Mouse (Mus musculus) forebrain, embryonic 16.5 days (tissue): ENCODE measurements around the gene Sacs. TPM values are rescaled to one million over a fixed set of nuclear protein-coding genes. Genes with fewer than 3 reads are reported as not detected.
"Not testable (repeated sequence)": the region's sequence is repeated elsewhere in the genome, so short reads cannot be mapped to it uniquely, and the experiment has no call there.

Experiments
- ATAC-seq: fragments of 200-750 bp; cut with Nextera tagmentation; 2 replicates; pipeline ENCODE4 v1.8.0; 2017; ENCODE audit warnings: mild to moderate bottlenecking, moderate library complexity
- H3K27ac ChIP-seq: fragments of 300-500 bp; sonication (generic); 2 replicates; pipeline ENCODE4 v1.5.1; 2014; ENCODE audit warnings: low read length, control low read depth
- H3K27me3 ChIP-seq: fragments of 300-500 bp; sonication (generic); replicated peaks from 2 replicates; pipeline ENCODE4 v1.6.1; 2014; ENCODE audit warnings: low read length; ENCODE audit not compliant: control insufficient read depth, insufficient read depth
- H3K36me3 ChIP-seq: fragments of 300-500 bp; sonication (generic); 2 replicates; pipeline ENCODE4 v1.6.1; 2014; ENCODE audit not compliant: control insufficient read depth, insufficient read depth
- H3K4me1 ChIP-seq: fragments of 300-500 bp; sonication (generic); replicated peaks from 2 replicates; pipeline ENCODE4 v1.6.1; 2014; ENCODE audit warnings: low read length; ENCODE audit not compliant: control insufficient read depth, insufficient read depth
- H3K4me2 ChIP-seq: fragments of 300-500 bp; sonication (generic); 2 replicates; pipeline ENCODE4 v1.6.1; 2014; ENCODE audit warnings: mild to moderate bottlenecking, low read length, control low read depth
- H3K4me3 ChIP-seq: fragments of 300-500 bp; sonication (generic); replicated peaks from 2 replicates; pipeline ENCODE4 v1.5.1; 2014; ENCODE audit warnings: mild to moderate bottlenecking, low read length, control low read depth
- H3K9ac ChIP-seq: fragments of 300-500 bp; sonication (generic); replicated peaks from 2 replicates; pipeline ENCODE4 v1.6.1; 2014; ENCODE audit warnings: low read depth, low read length, control low read depth
- H3K9me3 ChIP-seq: fragments of 300-500 bp; sonication (generic); 2 replicates; pipeline ENCODE4 v1.6.1; 2016; ENCODE audit warnings: low read length; ENCODE audit not compliant: control insufficient read depth
- WGBS: fragments of 180-500 bp; shearing (Covaris S2); extraction: QIAGEN DNeasy Blood & Tissue Kit; methylation state at CpG from one replicate; pipeline ENCODE4 v1.1.7; 2014; 5-methylcytosine and 5-hydroxymethylcytosine counted together
- polyA plus RNA-seq: library from polyadenylated mRNA; unstranded; fragments of >200 nt; fragmentation: Nextera tagmentation; extraction: Ambion mirVana; gene quantifications from 2 replicates; pipeline ENCODE4 v1.2.1, GENCODE M21; 2015

The Sacs gene
- polyA plus RNA-seq, 1 experiment from 2014 or later: 9.4 TPM

DNA sequence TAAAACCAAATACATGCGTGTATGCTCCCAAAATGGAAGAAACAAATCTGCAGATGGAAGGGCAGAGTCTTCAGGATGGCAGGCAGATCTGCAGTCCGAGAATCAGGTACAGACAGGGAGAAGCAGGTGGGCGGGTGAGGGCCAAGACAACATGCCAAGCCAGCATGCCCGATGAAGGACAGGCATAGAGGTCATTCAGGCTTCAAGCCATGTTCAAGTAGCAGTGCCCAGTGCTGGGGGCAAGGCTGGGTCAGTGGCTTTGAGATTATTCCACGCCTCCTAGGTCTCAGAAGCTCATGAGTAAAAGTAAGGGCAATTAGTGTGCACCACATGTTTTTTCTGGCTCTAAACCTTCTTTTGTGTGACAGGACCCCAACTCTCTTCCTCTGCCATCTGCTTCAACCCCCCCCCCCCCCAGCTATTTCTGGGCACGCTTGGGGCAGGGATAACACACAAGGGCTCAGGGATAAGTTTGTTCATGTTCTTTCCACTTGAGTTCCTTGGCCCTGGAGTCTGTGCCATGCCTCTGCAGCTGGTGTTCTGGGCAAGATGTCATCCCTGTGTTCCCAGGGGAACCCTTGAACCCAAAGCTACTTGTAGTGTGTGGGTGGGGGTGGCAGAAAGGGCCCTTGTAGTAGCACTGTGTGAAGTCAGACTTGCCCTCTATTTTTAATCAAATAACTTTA, 16.8 kb downstream of the Sacs start:
- no peaks in the 10 kb centered on the region for H3K36me3 ChIP-seq
- peak; percentile 63; the same call in 1 of the 2 replicates for ATAC-seq
- no peak overlapping the region for H3K9ac ChIP-seq
- WGBS: 69% methylated on average over 6 of the region's 6 CpGs
- no peaks in the 10 kb centered on the region for H3K9me3 ChIP-seq
- 0 out of 2 replicates have a peak, but pooled peaks cover 3% of the 10 kb centered on the region for H3K4me1 ChIP-seq
- no peaks in the 10 kb centered on the region for H3K27me3 ChIP-seq
- H3K4me3 ChIP-seq: no peak overlapping the region
- H3K27ac ChIP-seq: no peak overlapping the region
- no peak overlapping the region for H3K4me2 ChIP-seq

DNA sequence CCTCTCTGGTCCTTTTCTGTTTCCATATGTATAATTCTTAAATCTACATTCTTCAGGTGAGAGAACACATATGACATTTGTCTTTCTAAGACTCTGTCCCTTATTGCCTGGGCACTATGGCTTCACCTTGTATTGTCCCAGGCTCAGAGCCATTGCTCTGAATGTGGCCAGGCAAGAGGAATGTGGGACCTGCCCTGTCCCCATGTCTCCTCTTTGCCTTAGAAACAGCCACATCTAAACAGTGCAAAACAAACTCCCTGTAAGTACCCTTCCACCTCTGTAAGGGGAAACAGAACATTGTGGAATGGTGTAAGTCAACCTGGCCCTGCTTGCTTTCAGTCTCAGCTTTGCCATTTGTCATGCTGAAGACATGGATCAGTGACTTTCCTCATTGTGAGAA, 17.4 kb downstream of the Sacs start:
- H3K27me3 ChIP-seq: no peaks in the 10 kb centered on the region
- no peaks in the 10 kb centered on the region for H3K9me3 ChIP-seq
- no peak overlapping the region for H3K4me2 ChIP-seq
- H3K9ac ChIP-seq: no peak overlapping the region
- no peaks in the 10 kb centered on the region for H3K36me3 ChIP-seq
- no peak overlapping the region for H3K4me3 ChIP-seq
- H3K4me1 ChIP-seq: 0 out of 2 replicates have a peak, but pooled peaks cover 3% of the 10 kb centered on the region
- no peak for ATAC-seq
- H3K27ac ChIP-seq: no peak overlapping the region

DNA sequence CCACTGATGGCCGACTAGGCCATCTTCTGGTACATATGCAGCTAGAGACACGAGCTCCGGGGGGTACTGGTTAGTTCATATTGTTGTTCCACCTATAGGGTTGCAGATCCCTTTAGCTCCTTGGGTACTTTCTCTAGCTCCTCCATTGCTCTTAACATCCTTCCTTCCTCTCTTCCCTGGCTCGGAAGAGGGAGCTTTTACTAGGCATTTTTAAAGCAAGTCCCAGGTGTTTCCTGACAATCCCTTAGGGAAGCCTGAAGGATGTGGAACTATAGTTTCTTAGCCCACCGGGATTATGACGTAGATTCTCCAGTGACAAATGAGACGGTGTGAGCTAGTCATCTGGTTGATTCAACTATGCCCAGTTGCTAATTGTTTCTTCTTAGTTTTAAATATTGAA, 19.2 kb downstream of the Sacs start:
- H3K4me2 ChIP-seq, H3K9me3 ChIP-seq, H3K9ac ChIP-seq, H3K27me3 ChIP-seq, H3K36me3 ChIP-seq, H3K4me1 ChIP-seq, ATAC-seq, H3K4me3 ChIP-seq, H3K27ac ChIP-seq: not testable (repeated sequence)
- WGBS: 87% methylated on average over 4 of the region's 7 CpGs

DNA sequence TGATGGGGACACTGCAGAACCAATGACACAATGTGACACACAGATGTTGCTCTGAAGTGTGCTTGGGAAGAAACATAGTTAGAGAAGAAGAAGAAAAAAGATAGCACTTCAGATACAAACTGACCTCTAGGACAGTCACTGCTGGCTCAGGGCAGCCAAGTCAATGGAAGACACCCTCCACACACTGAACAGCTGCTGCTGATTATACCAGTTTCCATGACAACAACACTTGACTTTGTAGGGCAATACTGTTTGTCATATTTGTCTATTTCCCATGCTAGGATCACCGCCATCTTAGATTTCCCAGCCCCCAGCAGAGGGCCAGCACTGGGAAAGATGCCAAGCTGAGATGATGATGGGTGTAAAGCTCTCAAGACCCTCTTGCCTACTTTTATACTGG, 22.7 kb downstream of the Sacs start:
- no peak overlapping the region for H3K27ac ChIP-seq
- no peaks in the 10 kb centered on the region for H3K9me3 ChIP-seq
- H3K9ac ChIP-seq: no peak overlapping the region
- no peaks in the 10 kb centered on the region for H3K36me3 ChIP-seq
- 77% methylated on average over 1 of the region's 1 CpGs for WGBS
- H3K27me3 ChIP-seq: no peaks in the 10 kb centered on the region
- no peak for ATAC-seq
- no peaks in the 10 kb centered on the region; the same call in 1 of the 2 replicates for H3K4me1 ChIP-seq
- H3K4me2 ChIP-seq: no peak overlapping the region
- no peak overlapping the region for H3K4me3 ChIP-seq

DNA sequence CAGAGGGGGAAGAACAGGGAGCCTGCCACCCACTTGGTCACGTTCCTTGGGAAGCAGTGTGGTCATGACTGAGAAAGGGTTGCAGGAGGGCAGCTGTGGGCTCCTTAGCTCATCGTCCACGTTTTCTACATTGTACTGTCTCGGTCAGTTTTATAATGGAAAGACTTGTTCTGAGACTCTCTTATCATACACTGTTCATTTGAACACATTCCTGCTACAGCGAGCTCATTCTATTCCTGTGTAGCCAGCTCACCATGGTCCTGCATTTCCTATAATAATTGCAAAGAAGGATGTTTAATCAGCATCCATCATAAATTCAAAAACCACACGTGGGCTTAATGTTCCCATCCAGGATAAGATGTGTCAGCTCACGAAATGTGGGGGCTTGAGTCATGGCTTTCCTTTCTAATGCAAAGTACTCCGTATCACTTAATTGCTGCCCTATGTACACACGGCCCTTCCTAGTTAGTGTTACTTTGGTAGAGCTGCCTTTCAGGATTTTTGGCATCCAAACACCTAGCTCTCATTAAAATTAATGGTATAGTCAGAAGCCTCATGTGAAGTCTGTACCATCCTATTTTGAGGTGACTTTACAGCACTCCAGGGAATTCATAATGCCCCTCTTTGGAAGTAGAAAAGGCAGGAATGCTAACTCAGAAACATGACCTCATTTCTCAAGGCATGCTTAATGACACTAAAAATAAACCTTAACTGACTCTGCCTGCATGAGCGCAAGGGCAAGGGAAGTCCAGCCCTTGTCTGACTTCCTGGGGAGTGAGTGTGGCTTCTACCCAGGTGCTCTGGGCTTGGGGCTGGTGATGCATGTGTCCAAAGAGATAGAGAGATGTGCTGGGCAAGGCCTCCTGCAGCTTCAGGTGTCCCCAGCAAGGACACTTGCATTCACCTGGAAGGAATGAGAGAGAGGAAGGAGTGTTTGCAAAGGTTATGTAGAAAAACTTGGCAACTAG, 23.4 kb downstream of the Sacs start:
- Histone ChIP-seq H3K27me3 (no peaks in the 10 kb centered on the region), H3K4me3 (no peak overlapping the region), H3K4me1 (no peaks in the 10 kb centered on the region; the same call in 1 of the 2 replicates), H3K9ac (no peak overlapping the region), H3K27ac (no peak overlapping the region), H3K4me2 (no peak overlapping the region), H3K36me3 (no peaks in the 10 kb centered on the region), H3K9me3 (no peaks in the 10 kb centered on the region)
- 55% methylated on average over 10 of the region's 10 CpGs for WGBS
- no peak for ATAC-seq

DNA sequence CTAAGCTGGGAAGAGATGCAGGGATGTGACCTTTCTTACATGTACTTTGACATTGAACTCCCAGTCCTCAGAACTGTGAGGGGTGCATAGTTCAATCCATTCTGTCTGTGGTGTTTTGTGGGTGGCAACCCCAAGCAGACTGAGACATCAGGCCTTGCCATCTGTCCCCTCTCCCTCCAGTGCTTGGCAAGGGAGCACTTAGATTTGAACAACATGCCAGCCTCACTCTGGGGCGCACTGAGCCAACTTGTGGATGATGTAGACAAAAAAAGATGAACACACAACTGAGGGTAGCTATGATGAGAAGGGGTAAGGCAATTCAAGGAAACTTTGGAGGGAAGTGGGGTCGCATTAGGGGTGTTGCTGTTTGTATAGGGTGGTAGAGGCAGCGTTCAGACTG, 26.2 kb downstream of the Sacs start:
- Histone ChIP-seq H3K36me3 (no peaks in the 10 kb centered on the region), H3K9me3 (no peaks in the 10 kb centered on the region), H3K27ac (no peak overlapping the region), H3K4me3 (no peak overlapping the region), H3K9ac (no peak overlapping the region), H3K4me1 (no peaks in the 10 kb centered on the region; the same call in 1 of the 2 replicates), H3K27me3 (no peaks in the 10 kb centered on the region), H3K4me2 (no peak overlapping the region)
- ATAC-seq: peak; percentile 41; the same call in 1 of the 2 replicates
- 79% methylated on average over 3 of the region's 3 CpGs for WGBS

DNA sequence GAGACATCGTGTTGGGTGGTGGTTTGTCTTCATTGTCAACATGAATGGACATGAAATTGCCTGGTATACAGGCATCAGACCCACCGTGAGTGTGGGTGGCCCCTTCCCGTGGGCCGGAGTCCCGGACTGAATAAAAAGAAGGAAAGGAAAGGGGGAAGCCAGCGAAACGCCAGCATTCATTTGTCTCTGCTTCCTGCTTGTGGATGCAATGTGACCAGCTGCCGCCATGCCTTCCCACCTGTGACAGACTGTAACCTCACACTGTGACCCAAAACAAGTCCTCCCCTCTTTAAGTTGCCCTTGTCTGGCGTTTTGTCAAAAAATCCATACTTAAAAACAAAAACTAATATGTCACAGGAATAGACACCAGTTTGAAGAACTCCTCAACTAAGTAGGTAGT, 27.7 kb downstream of the Sacs start:
- no peaks in the 10 kb centered on the region for H3K36me3 ChIP-seq
- no peaks in the 10 kb centered on the region for H3K27me3 ChIP-seq
- H3K27ac ChIP-seq: no peak overlapping the region
- WGBS: 80% methylated on average over 9 of the region's 9 CpGs
- H3K4me2 ChIP-seq: no peak overlapping the region
- no peak overlapping the region for H3K9ac ChIP-seq
- H3K9me3 ChIP-seq: no peaks in the 10 kb centered on the region
- no peak for ATAC-seq
- no peaks in the 10 kb centered on the region; the same call in 1 of the 2 replicates for H3K4me1 ChIP-seq
- H3K4me3 ChIP-seq: no peak overlapping the region

DNA sequence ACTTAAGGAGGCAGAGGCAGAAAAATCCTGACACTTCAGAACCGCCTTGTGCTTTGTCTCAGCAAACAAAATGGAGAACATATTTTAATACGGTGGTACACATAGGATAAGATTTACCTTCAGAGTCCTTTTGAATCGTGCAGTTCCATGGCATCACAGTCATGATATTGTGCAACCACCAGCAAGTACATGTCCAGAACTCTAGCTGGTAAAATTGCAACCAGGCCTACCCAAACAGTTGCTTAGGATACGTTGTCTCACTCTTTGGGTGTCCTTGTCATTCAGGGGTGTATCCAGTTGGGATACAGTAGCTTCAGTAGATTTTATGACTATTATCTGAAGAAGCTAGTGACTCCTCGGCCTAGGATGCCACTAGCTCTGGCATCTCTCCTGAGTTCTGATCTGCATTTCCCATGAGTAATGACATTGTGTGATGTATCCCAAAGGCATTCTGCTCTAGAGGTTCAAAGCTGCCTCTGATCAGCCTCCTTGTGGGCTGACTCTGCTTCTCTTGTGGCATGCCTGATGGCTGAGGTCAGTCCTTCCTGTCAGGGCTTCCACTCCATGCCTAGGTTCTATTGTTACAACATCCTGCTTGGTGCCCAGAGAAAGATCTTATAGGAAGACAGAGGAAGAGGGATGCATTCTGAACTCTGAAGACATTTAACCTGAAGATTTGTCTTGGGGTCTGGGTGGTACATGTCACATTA, 33.2 kb downstream of the Sacs start:
- 92% methylated on average over 5 of the region's 5 CpGs for WGBS
- no peaks in the 10 kb centered on the region for H3K36me3 ChIP-seq
- H3K4me3 ChIP-seq: no peak overlapping the region
- no peaks in the 10 kb centered on the region for H3K9me3 ChIP-seq
- no peaks in the 10 kb centered on the region for H3K27me3 ChIP-seq
- no peak overlapping the region for H3K27ac ChIP-seq
- no peak for ATAC-seq
- H3K9ac ChIP-seq: no peak overlapping the region
- H3K4me2 ChIP-seq: no peak overlapping the region
- H3K4me1 ChIP-seq: peaks cover 24% of the 10 kb centered on the region
